Mouse (Mus musculus) embryonic fibroblast, embryonic 13.5 days (primary cell): ENCODE results near the gene Serpina3b. TPM values are rescaled to one million over a fixed set of nuclear protein-coding genes. Genes with fewer than 3 reads are reported as not detected.
A peak's percentile ranks its signal among the peaks of the same experiment; 100 is the strongest.

Source experiments
- H3K27ac ChIP-seq: 2 replicates; pipeline ENCODE4 v1.5.1; 2012; ENCODE audit warnings: low read length, control low read depth, inconsistent platforms; ENCODE audit not compliant: insufficient read depth
- H3K4me1 ChIP-seq: 2 replicates; pipeline ENCODE4 v1.6.1; 2011; ENCODE audit warnings: low read length; ENCODE audit not compliant: control insufficient read depth, insufficient read depth
- H3K4me3 ChIP-seq: 2 replicates; pipeline ENCODE4 v1.5.1; 2011; ENCODE audit warnings: mild to moderate bottlenecking, control low read depth, low read length; ENCODE audit not compliant: insufficient read depth
- CTCF ChIP-seq: IDR thresholded peaks from 2 replicates; pipeline ENCODE4 v1.5.1; 2011; ENCODE audit warnings: mild to moderate bottlenecking, control low read depth, low read length, moderate library complexity, borderline replicate concordance; ENCODE audit not compliant: insufficient read depth
- POLR2A ChIP-seq: IDR thresholded peaks from 2 replicates; pipeline ENCODE4 v1.6.1; 2011; ENCODE audit warnings: low read depth, mild to moderate bottlenecking, control low read depth, low read length, moderate library complexity
- polyA plus RNA-seq: library from polyadenylated mRNA; stranded (reverse); fragments of >200 nt; gene quantifications from 2 replicates; pipeline ENCODE4 v1.2.4, GENCODE M21; 2011; ENCODE audit warnings: low read depth; ENCODE audit not compliant: missing spikeins, insufficient read length

Gene Serpina3b
- polyA plus RNA-seq, 1 experiment = not detected

DNA sequence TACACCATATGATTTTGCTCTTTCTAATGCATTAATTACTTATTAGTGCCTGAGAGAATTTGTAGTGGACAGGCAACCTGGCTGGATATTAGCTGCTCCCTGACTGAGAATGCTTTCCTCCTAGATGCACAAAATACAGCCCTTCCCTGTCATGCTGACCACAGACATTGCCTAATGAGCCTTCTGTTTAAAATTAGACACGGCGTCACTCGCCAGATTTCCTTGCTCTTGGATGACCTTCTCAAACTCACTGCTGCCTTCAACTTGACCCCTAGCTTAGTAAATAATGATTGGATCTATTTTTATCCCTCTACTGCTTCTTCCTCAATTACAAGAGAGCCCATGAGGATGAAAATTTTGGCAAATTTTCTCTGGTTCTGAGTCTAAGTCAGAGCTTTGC lies 47.0 kb downstream of the Serpina3b start:
- no peaks in the 10 kb centered on the region for H3K4me1 ChIP-seq
- H3K27ac ChIP-seq = no peak overlapping the region
- H3K4me3 ChIP-seq = no peak overlapping the region
- TF ChIP-seq CTCF (no peak), POLR2A (no peak)

DNA sequence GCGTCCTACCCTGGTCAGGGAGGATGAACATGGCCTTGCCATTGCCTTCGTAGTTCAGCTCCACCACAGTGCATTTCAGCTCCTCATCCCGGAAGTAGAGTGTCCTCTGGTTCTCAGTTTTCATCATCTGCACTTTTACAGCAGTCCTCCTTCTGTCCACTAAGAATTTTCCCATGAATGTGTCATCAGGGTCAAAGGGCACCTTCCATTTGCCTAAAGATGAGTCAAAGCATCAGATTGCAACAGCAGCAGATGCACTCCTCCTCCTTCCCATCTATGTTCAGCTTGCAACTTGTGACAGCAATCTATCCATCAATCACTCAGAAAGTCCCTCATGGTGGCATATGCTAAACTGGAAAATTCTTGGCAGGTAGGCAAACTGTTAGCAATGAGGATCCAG lies 47.8 kb downstream of the Serpina3b start:
- no peaks in the 10 kb centered on the region for H3K4me1 ChIP-seq
- TF ChIP-seq CTCF = no peak
- TF ChIP-seq POLR2A = no peak
- H3K27ac ChIP-seq = no peak overlapping the region
- H3K4me3 ChIP-seq = no peak overlapping the region

- Histone ChIP-seq H3K4me1 (no peaks in the 10 kb centered on the region), H3K4me3 (no peak overlapping the region), H3K27ac (no peak overlapping the region)
- TF ChIP-seq POLR2A (no peak), CTCF (no peak)
Observed at GRCm38 (mm10) chr12:104178577-104178976, 50.8 kb downstream of the Serpina3b start.

- H3K27ac ChIP-seq = no peak overlapping the region
- TF ChIP-seq POLR2A (no peak), CTCF (no peak)
- H3K4me1 ChIP-seq = no peaks in the 10 kb centered on the region
- no peak overlapping the region for H3K4me3 ChIP-seq
Observed at GRCm38 (mm10) chr12:104178987-104179386, 51.2 kb downstream of the Serpina3b start.

- TF ChIP-seq POLR2A = no peak
- no peak for TF ChIP-seq CTCF
- peaks cover 8% of the 10 kb centered on the region for H3K4me1 ChIP-seq
- no peak overlapping the region for H3K4me3 ChIP-seq
- no peak overlapping the region for H3K27ac ChIP-seq
Observed at GRCm38 (mm10) chr12:104185046-104185445, 57.2 kb downstream of the Serpina3b start.

- Histone ChIP-seq H3K4me3 (no peak overlapping the region), H3K27ac (peak overlapping the region; percentile 80), H3K4me1 (peaks cover 10% of the 10 kb centered on the region)
- TF ChIP-seq POLR2A (no peak), CTCF (no peak)
Observed at GRCm38 (mm10) chr12:104186041-104186581, 58.3 kb downstream of the Serpina3b start.

Other genes starting within 250 kb of the Serpina3b start
- not detected in 2 replicates for gene Serpina1c, start 223.1 kb upstream of the Serpina3b start, polyA plus RNA-seq
- not detected in 2 replicates for gene Serpina1e, start 169.0 kb upstream of the Serpina3b start, polyA plus RNA-seq
- gene Serpina11, start 138.0 kb upstream of the Serpina3b start, polyA plus RNA-seq = not detected in 2 replicates
- not detected in 2 replicates for gene Serpina9, start 114.2 kb upstream of the Serpina3b start, polyA plus RNA-seq
- not detected in 2 replicates for gene Serpina12, start 83.6 kb upstream of the Serpina3b start, polyA plus RNA-seq
- not detected in 2 replicates for gene Serpina5, start 26.9 kb upstream of the Serpina3b start, polyA plus RNA-seq
- gene Serpina3a, start 15.3 kb upstream of the Serpina3b start, polyA plus RNA-seq = not detected in 2 replicates
- gene Serpina3c, start 25.9 kb downstream of the Serpina3b start, polyA plus RNA-seq = not detected in 2 replicates
- gene Serpina3f, start 86.5 kb downstream of the Serpina3b start, polyA plus RNA-seq = 0.33 and 0.74 TPM in 2 replicates
- gene Serpina3g, start 108.2 kb downstream of the Serpina3b start, polyA plus RNA-seq = 54.6 and 89.6 TPM in 2 replicates
- 1.6 TPM in 2 replicates for gene Serpina3i, start 135.1 kb downstream of the Serpina3b start, polyA plus RNA-seq
- not detected in 2 replicates for gene Serpina3j, start 186.6 kb downstream of the Serpina3b start, polyA plus RNA-seq
- gene Serpina3k, start 210.5 kb downstream of the Serpina3b start, polyA plus RNA-seq = not detected in 2 replicates
- not detected in 2 replicates for gene Serpina3m, start 210.5 kb downstream of the Serpina3b start, polyA plus RNA-seq